Mouse (Mus musculus) gastrocnemius, postnatal 14 days (tissue): ENCODE results near the gene Cnnm2. TPM values are rescaled to one million over a fixed set of nuclear protein-coding genes. Genes with fewer than 3 reads are reported as not detected.

Experiments
- DNase-seq: peaks from one replicate; pipeline ENCODE4 v3.0.0; 2021; ENCODE audit warnings: mixed read lengths
- intact Hi-C: fragments of 180-260 bp; cut with DNase I; formaldehyde crosslinking; loops from one replicate; pipeline ENCODE4 v1.15.1; 2025; ENCODE audit warnings: low total_unique reads
- total RNA-seq, 2 experiments: library from RNA; stranded (reverse); gene quantifications; 2 replicates each; pipeline ENCODE4 v1.2.3; 2021

The Cnnm2 gene
- total RNA-seq, 2 experiments from 2014 or later: 4.0 to 4.1 TPM

GRCm38 (mm10) chr19:46835339-46835738, 73.9 kb downstream of the Cnnm2 start:
- DNase-seq: no peak
- intact Hi-C loops: no loop called here

GRCm38 (mm10) chr19:46836085-46836484, 74.7 kb downstream of the Cnnm2 start:
- intact Hi-C loops: no loop called here

GRCm38 (mm10) chr19:46837290-46838079, 76.1 kb downstream of the Cnnm2 start:
- DNase-seq: no peak
- intact Hi-C loops: no loop called here

More at GRCm38 (mm10) chr19:46836085-46836484, 74.7 kb downstream of the Cnnm2 start:
- DNase-seq: no peak

GRCm38 (mm10) chr19:46841016-46841415, 79.6 kb downstream of the Cnnm2 start:
- intact Hi-C loops: no loop called here

GRCm38 (mm10) chr19:46843030-46843429, 81.6 kb downstream of the Cnnm2 start:
- intact Hi-C loops: no loop called here
- no peak for DNase-seq

More at GRCm38 (mm10) chr19:46841016-46841415, 79.6 kb downstream of the Cnnm2 start:
- DNase-seq: no peak

- intact Hi-C loops: no loop called here
- no peak for DNase-seq
Measured at GRCm38 (mm10) chr19:46846056-46846455, 84.7 kb downstream of the Cnnm2 start.

GRCm38 (mm10) chr19:46846459-46846858, 85.1 kb downstream of the Cnnm2 start:
- DNase-seq: no peak
- intact Hi-C loops: no loop called here

GRCm38 (mm10) chr19:46848381-46849268, 87.2 kb downstream of the Cnnm2 start:
- DNase-seq: no peak
- intact Hi-C loops: no loop called here

- intact Hi-C loops: no loop called here
Measured at GRCm38 (mm10) chr19:46849443-46849997, 88.1 kb downstream of the Cnnm2 start.

GRCm38 (mm10) chr19:46856232-46856631, 94.8 kb downstream of the Cnnm2 start:
- intact Hi-C loops: no loop called here
- no peak for DNase-seq

More at GRCm38 (mm10) chr19:46849443-46849997, 88.1 kb downstream of the Cnnm2 start:
- DNase-seq: no peak

GRCm38 (mm10) chr19:46856780-46857179, 95.4 kb downstream of the Cnnm2 start:
- no peak for DNase-seq
- intact Hi-C loops: no loop called here

- intact Hi-C loops: no loop called here
Measured at GRCm38 (mm10) chr19:46857277-46857989, 96.0 kb downstream of the Cnnm2 start.

GRCm38 (mm10) chr19:46858200-46858599, 96.8 kb downstream of the Cnnm2 start:
- DNase-seq: no peak
- intact Hi-C loops: no loop called here

More at GRCm38 (mm10) chr19:46857277-46857989, 96.0 kb downstream of the Cnnm2 start:
- DNase-seq: no peak

GRCm38 (mm10) chr19:46862556-46862955, 101.2 kb downstream of the Cnnm2 start:
- DNase-seq: no peak
- intact Hi-C loops: loop anchor here (10.0 kb wide), 1 partner anchor 268 kb away; the partner anchor contains the start of gene Wbp1l

- DNase-seq: no peak
- intact Hi-C loops: loop anchor here (10.0 kb wide), 1 partner anchor 269 kb away; the partner anchor contains the start of gene Wbp1l
Measured at GRCm38 (mm10) chr19:46863236-46863927, 102.0 kb downstream of the Cnnm2 start.

- intact Hi-C loops: loop anchor here (10.0 kb wide), 1 partner anchor 269 kb away; the partner anchor contains the start of gene Wbp1l
- no peak for DNase-seq
Measured at GRCm38 (mm10) chr19:46864079-46864478, 102.7 kb downstream of the Cnnm2 start.

GRCm38 (mm10) chr19:46864731-46865331, 103.4 kb downstream of the Cnnm2 start:
- intact Hi-C loops: loop anchor here (5.0 to 10.0 kb wide), 2 partner anchors 193 to 270 kb away; partner anchors contain the start of genes Cyp17a1 and Wbp1l
- DNase-seq: no peak

- intact Hi-C loops: loop anchor here (5.0 to 10.0 kb wide), 2 partner anchors 193 to 271 kb away; partner anchors contain the start of genes Cyp17a1 and Wbp1l
- DNase-seq: no peak
Measured at GRCm38 (mm10) chr19:46865381-46865780, 104.0 kb downstream of the Cnnm2 start.
